Mouse (Mus musculus) stomach, embryonic 15.5 days (tissue): ENCODE measurements around the gene Dnajc3. TPM values are rescaled to one million over a fixed set of nuclear protein-coding genes. Genes with fewer than 3 reads are reported as not detected.

Source experiments
- ATAC-seq: fragments of 200-750 bp; cut with Nextera tagmentation; 2 replicates; pipeline ENCODE4 v1.8.0; 2017; ENCODE audit warnings: low read depth, moderate number of reproducible peaks, moderate TSS enrichment; ENCODE audit not compliant: insufficient read depth, low FRiP score
- H3K27ac ChIP-seq: fragments of 300-500 bp; sonication (generic); 2 replicates; pipeline ENCODE4 v1.5.1; 2015; ENCODE audit warnings: mild to moderate bottlenecking, inconsistent platforms
- H3K27me3 ChIP-seq: fragments of 300-500 bp; sonication (generic); replicated peaks from 2 replicates; pipeline ENCODE4 v1.6.1; 2015; ENCODE audit warnings: inconsistent platforms
- H3K36me3 ChIP-seq: fragments of 300-500 bp; sonication (generic); 2 replicates; pipeline ENCODE4 v1.6.1; 2015; ENCODE audit warnings: inconsistent platforms
- H3K4me1 ChIP-seq: fragments of 300-500 bp; sonication (generic); 2 replicates; pipeline ENCODE4 v1.6.1; 2015; ENCODE audit warnings: inconsistent platforms
- H3K4me2 ChIP-seq: fragments of 300-500 bp; sonication (generic); 2 replicates; pipeline ENCODE4 v1.6.1; 2015; ENCODE audit warnings: mild to moderate bottlenecking, inconsistent platforms
- H3K4me3 ChIP-seq: fragments of 300-500 bp; sonication (generic); replicated peaks from 2 replicates; pipeline ENCODE4 v1.5.1; 2015; ENCODE audit warnings: inconsistent platforms
- H3K9ac ChIP-seq: fragments of 300-500 bp; sonication (generic); 2 replicates; pipeline ENCODE4 v1.6.1; 2015; ENCODE audit warnings: inconsistent platforms
- H3K9me3 ChIP-seq: fragments of 300-500 bp; sonication (generic); 2 replicates; pipeline ENCODE4 v1.6.1; 2016; ENCODE audit warnings: inconsistent platforms
- WGBS: fragments of 180-500 bp; shearing (Covaris S2); methylation state at CpG from one replicate; pipeline ENCODE4 v1.1.7; 2015; 5-methylcytosine and 5-hydroxymethylcytosine counted together
- polyA plus RNA-seq: library from polyadenylated mRNA; unstranded; fragments of >200 nt; fragmentation: Nextera tagmentation; extraction: Ambion mirVana; gene quantifications from 2 replicates; pipeline ENCODE4 v1.2.1, GENCODE M21; 2015

The Dnajc3 gene
- polyA plus RNA-seq, 1 experiment from 2014 or later, result 64.4 TPM

DNA sequence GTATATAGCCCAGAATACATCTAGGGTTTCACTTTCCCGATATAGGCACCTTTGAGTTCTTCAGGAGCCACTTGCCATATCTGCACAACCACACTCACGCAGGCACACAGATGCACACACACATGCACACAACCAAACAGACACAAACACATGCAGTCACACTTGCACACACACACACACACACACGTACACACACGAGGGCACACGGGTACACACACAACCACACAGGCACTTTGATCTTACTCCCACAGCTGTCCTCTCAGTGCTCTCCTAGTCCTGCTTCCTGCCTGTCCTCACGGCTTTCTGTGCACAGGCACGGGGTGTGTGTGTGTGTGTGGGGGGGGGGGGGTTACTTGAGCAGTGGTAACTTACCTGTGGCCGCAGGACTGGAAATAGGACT, 4.8 kb upstream of the Dnajc3 start:
- H3K9ac ChIP-seq, result no peak overlapping the region
- H3K9me3 ChIP-seq, result no peaks in the 10 kb centered on the region
- no peak overlapping the region for H3K4me3 ChIP-seq
- H3K4me2 ChIP-seq, result no peak overlapping the region
- H3K4me1 ChIP-seq, result peaks cover 3% of the 10 kb centered on the region; the same call in 1 of the 2 replicates
- H3K27ac ChIP-seq, result no peak overlapping the region
- 60% methylated on average over 8 of the region's 8 CpGs for WGBS
- no peaks in the 10 kb centered on the region for H3K36me3 ChIP-seq
- ATAC-seq, result no peak
- H3K27me3 ChIP-seq, result no peaks in the 10 kb centered on the region

DNA sequence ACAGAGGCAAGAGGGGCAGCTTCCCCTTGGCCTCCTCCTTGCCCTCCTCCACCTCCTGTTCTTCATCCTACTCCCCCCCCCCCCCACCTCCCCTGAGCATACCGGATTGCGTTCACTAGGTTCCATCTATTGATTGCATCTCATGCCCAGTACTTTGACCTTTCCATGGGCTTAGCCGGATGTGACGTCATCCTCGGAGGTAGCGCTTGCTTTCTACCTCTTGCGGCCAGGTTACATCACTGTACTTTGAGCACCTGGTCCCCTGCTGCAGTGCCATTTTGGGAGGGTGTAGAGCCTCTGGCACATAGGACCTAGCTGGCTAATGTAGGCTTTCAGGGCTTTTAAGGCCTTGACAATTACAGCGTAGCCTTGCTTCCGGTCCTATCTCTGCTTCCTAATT, 3.1 kb upstream of the Dnajc3 start:
- H3K27me3 ChIP-seq, result no peaks in the 10 kb centered on the region
- 75% methylated on average over 9 of the region's 9 CpGs for WGBS
- no peak overlapping the region for H3K27ac ChIP-seq
- H3K4me3 ChIP-seq, result no peak overlapping the region
- no peak overlapping the region for H3K4me2 ChIP-seq
- H3K9ac ChIP-seq, result no peak overlapping the region
- peaks cover 8% of the 10 kb centered on the region for H3K4me1 ChIP-seq
- no peaks in the 10 kb centered on the region for H3K36me3 ChIP-seq
- no peak for ATAC-seq
- no peaks in the 10 kb centered on the region for H3K9me3 ChIP-seq

DNA sequence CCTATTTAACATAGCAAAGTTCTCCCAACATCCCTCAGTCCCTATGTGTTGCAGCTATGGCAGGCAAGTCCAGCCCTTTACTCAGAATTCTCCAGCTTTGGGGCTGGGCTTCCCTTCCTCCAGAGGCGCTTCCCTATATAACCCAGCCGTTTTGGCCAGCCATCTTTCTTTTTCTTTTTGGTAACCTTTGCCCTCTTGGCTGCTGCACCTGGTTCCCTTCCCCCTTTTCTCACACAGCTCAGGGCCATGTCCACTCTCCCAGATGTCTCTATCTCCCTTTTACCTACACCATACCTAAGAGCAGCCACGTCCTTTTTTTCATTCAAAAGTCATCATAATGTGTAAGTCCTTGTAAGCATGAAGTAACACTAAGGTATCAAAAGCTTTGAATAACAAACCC, 1.5 kb upstream of the Dnajc3 start:
- H3K9ac ChIP-seq, result no peak overlapping the region
- WGBS, result 60% methylated on average over 3 of the region's 3 CpGs
- peak overlapping the region; percentile 91; the same call in 1 of the 2 replicates for H3K27ac ChIP-seq
- H3K27me3 ChIP-seq, result no peaks in the 10 kb centered on the region
- H3K4me2 ChIP-seq, result no peak overlapping the region
- H3K4me1 ChIP-seq, result peaks cover 11% of the 10 kb centered on the region
- H3K36me3 ChIP-seq, result no peaks in the 10 kb centered on the region
- no peak for ATAC-seq
- H3K9me3 ChIP-seq, result no peaks in the 10 kb centered on the region
- no peak overlapping the region for H3K4me3 ChIP-seq

GRCm38 (mm10) chr14:118936952-118937351, 824 bp upstream of the Dnajc3 start:
- no peak for ATAC-seq
- Histone ChIP-seq H3K27me3 (no peaks in the 10 kb centered on the region), H3K4me2 (peak overlapping the region; percentile 57)

DNA sequence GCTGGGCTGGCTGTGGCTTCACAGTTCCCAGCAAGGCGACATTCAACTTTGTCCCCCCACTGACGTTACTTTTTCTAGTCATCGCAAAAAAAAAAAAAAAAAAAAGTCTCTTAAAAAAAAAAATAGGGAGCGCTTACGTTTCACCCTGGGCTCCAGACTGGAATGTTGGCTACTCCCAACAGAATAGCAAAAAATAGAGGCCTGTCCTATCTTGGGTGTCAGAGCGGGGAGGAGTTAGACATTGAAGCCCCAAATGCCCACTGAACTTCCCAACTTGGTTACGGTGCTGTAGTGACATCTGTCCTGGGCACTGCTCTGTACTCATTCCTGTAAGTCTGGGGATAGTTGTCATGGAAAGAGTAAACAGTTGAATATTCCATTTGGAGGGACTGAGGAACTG, 775 bp downstream of the Dnajc3 start:
- ATAC-seq, result no peak
- 0% methylated on average over 7 of the region's 7 CpGs for WGBS
- no peaks in the 10 kb centered on the region for H3K9me3 ChIP-seq
- no peaks in the 10 kb centered on the region for H3K36me3 ChIP-seq
- peak overlapping the region; percentile 95 for H3K27ac ChIP-seq
- no peaks in the 10 kb centered on the region for H3K27me3 ChIP-seq
- H3K4me3 ChIP-seq, result peak overlapping the region; percentile 100
- H3K4me2 ChIP-seq, result peak overlapping the region; percentile 63
- H3K9ac ChIP-seq, result peak overlapping the region; percentile 100
- H3K4me1 ChIP-seq, result peaks cover 11% of the 10 kb centered on the region

More at GRCm38 (mm10) chr14:118936952-118937351, 824 bp upstream of the Dnajc3 start:
- H3K9ac ChIP-seq, result peak overlapping the region; percentile 14; the same call in 1 of the 2 replicates
- no peaks in the 10 kb centered on the region for H3K36me3 ChIP-seq
- 37% methylated on average over 4 of the region's 4 CpGs for WGBS
- H3K4me3 ChIP-seq, result peak overlapping the region; percentile 100
- H3K4me1 ChIP-seq, result peaks cover 11% of the 10 kb centered on the region
- H3K27ac ChIP-seq, result peak overlapping the region; percentile 91
- no peaks in the 10 kb centered on the region for H3K9me3 ChIP-seq

DNA sequence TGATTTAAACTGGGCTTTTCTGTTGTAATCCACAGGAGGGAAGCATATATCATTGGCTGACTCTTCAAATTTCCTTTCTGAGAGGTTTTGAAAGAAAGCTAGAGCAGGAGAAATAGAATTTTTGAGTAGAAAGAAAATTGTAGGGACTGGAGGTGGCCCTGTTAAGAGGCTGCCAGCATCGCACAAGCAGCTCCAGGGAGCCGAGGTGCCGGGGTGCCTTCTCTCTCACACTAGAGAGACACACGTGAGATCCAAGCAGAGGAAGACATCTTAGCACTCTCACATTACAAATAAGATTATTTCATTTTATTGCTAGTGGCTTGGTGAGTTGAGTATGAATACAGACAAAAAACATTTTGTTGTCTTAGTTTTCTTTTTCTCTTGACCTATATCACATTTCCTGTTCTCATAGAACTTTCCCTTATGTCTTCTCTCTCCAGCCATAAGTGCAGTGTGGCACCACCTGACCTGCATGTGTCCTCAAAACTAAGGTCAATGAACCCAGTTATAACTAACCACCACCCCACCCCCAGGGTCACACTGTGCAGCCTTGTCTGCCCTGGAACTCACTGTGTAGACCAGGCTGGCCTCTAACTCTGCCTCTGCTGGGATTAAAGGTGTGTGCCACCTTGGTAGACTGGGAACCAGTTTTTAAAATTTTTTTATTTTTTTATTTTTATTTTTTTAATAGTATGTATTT, 3.2 kb downstream of the Dnajc3 start:
- Histone ChIP-seq H3K27me3 (no peaks in the 10 kb centered on the region), H3K4me1 (peaks cover 11% of the 10 kb centered on the region), H3K36me3 (no peaks in the 10 kb centered on the region), H3K4me2 (no peak overlapping the region), H3K9ac (no peak overlapping the region), H3K9me3 (no peaks in the 10 kb centered on the region), H3K4me3 (no peak overlapping the region), H3K27ac (no peak overlapping the region)
- 80% methylated on average over 4 of the region's 4 CpGs for WGBS
- no peak for ATAC-seq

- Histone ChIP-seq H3K9me3 (no peaks in the 10 kb centered on the region), H3K27ac (no peak overlapping the region), H3K27me3 (no peaks in the 10 kb centered on the region), H3K9ac (no peak overlapping the region), H3K4me1 (peaks cover 9% of the 10 kb centered on the region), H3K4me3 (no peak overlapping the region), H3K36me3 (no peaks in the 10 kb centered on the region), H3K4me2 (0 out of 2 replicates have a peak overlapping the region, but pooled peaks have one; percentile 6)
- ATAC-seq, result no peak
- 55% methylated on average over 12 of the region's 12 CpGs for WGBS
Measured at GRCm38 (mm10) chr14:118942076-118942475, 4.3 kb downstream of the Dnajc3 start.

- Histone ChIP-seq H3K9me3 (no peaks in the 10 kb centered on the region), H3K4me1 (peaks cover 4% of the 10 kb centered on the region; the same call in 1 of the 2 replicates), H3K27ac (no peak overlapping the region), H3K9ac (no peak overlapping the region), H3K36me3 (no peaks in the 10 kb centered on the region), H3K4me3 (no peak overlapping the region), H3K27me3 (no peaks in the 10 kb centered on the region), H3K4me2 (no peak overlapping the region)
- WGBS, result 79% methylated on average over 2 of the region's 2 CpGs
- ATAC-seq, result no peak
Measured at GRCm38 (mm10) chr14:118944702-118945101, 6.9 kb downstream of the Dnajc3 start.

DNA sequence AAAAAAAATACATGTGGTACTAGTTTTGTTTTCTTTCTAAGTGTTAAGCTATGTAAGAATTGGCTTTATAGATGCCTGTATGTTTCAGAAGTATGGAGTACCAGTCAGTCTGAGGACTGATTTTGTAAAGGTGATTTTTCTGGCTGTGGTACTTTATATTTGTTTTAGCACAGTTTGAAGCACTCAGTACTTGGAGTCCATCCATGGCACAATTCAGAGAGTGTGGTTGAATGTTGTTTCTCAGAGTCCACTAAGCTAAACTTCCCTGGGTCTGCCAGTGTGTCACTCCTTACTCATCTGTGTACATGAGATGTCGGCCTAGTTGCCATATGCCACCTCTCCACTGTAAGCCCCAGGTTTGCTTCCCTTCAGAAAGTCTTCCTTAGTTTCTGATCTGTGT, 11.1 kb downstream of the Dnajc3 start:
- no peak for ATAC-seq
- H3K36me3 ChIP-seq, result no peaks in the 10 kb centered on the region
- no peak overlapping the region for H3K4me2 ChIP-seq
- no peak overlapping the region for H3K27ac ChIP-seq
- no peaks in the 10 kb centered on the region for H3K9me3 ChIP-seq
- H3K4me3 ChIP-seq, result no peak overlapping the region
- H3K4me1 ChIP-seq, result no peaks in the 10 kb centered on the region
- H3K9ac ChIP-seq, result no peak overlapping the region
- 67% methylated on average over 1 of the region's 1 CpGs for WGBS
- no peaks in the 10 kb centered on the region for H3K27me3 ChIP-seq

GRCm38 (mm10) chr14:118951912-118952583, 14.3 kb downstream of the Dnajc3 start:
- Histone ChIP-seq H3K4me3 (no peak overlapping the region), H3K36me3 (no peaks in the 10 kb centered on the region), H3K4me2 (no peak overlapping the region), H3K27me3 (no peaks in the 10 kb centered on the region), H3K9me3 (no peaks in the 10 kb centered on the region), H3K9ac (no peak overlapping the region), H3K4me1 (no peaks in the 10 kb centered on the region), H3K27ac (no peak overlapping the region)
- no peak for ATAC-seq
- 91% methylated on average over 9 of the region's 9 CpGs for WGBS

DNA sequence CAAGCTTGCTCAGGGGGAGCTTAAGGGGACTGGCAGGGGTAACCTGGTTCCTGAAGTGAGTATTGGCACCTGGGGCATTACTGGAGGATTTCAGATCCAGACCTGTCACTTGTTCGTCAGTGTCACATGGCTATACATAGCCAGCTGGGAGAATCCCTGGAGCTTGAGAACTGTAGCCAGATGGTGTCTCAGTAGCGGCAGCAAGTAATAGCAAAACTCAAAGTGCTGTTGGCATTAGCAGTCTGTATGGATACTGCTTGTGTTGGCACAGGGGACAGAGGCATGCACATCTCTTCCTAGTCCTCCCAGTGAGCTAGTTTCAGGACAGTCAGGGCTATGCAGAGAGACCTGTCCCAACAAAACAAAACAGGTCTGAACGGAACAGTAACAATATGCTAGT, 20.2 kb downstream of the Dnajc3 start:
- no peak for ATAC-seq
- no peak overlapping the region for H3K4me3 ChIP-seq
- no peaks in the 10 kb centered on the region for H3K4me1 ChIP-seq
- no peak overlapping the region for H3K4me2 ChIP-seq
- WGBS, result 97% methylated on average over 3 of the region's 3 CpGs
- no peaks in the 10 kb centered on the region for H3K9me3 ChIP-seq
- H3K36me3 ChIP-seq, result peaks cover 23% of the 10 kb centered on the region; the same call in 1 of the 2 replicates
- no peak overlapping the region for H3K27ac ChIP-seq
- no peak overlapping the region for H3K9ac ChIP-seq
- H3K27me3 ChIP-seq, result no peaks in the 10 kb centered on the region

DNA sequence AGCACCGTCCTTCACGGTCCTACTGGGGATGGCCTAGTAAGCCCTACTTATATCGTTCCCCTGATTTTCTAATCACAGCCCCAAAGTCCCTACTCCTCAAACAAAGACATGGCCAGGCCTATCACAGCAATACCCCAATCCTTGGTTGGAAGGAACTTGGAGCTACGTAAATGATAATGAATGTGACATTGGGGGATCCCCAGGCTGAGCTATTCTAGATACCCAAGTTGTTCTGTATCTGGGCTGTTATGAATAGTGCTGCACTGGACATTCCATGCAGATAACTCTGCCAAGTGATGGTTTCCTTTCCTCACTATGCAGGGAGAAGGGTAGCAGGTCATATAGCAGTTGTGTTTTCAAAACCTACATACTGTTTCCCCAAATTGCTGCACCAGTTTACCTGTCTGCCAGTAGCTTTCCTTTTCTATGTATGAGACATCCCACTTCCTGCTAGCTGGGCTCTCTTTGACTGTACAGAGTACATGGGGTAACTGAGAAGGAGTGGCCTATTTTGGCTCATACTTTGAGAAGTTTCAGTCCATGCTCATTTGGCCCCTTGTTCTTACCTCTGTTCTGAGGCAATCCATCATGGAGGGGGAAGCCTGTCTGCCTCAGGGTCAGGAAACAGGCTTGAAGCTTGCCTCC, 27.7 kb downstream of the Dnajc3 start:
- no peaks in the 10 kb centered on the region for H3K4me1 ChIP-seq
- no peaks in the 10 kb centered on the region for H3K27me3 ChIP-seq
- no peaks in the 10 kb centered on the region for H3K9me3 ChIP-seq
- peaks cover 20% of the 10 kb centered on the region for H3K36me3 ChIP-seq
- 94% methylated on average over 4 of the region's 4 CpGs for WGBS
- no peak overlapping the region for H3K9ac ChIP-seq
- H3K4me2 ChIP-seq, result no peak overlapping the region
- ATAC-seq, result no peak
- no peak overlapping the region for H3K27ac ChIP-seq
- no peak overlapping the region for H3K4me3 ChIP-seq
